36 mouse cellular contexts compared by ENCODE assay signal in genomic region chr11:88997343-88997742, GRCm38 (mm10). TPM values are rescaled to one million over a fixed set of nuclear protein-coding genes. Genes with fewer than 3 reads are reported as not detected.
DNase-seq lines count a peak whose midpoint lies in the region; ATAC-seq and TF ChIP-seq lines count a peak whose summit lies in the region.
"Not testable (repeated sequence)": the region's sequence is repeated elsewhere in the genome, so short reads cannot be mapped to it uniquely, and the experiment has no call there.
"Had no signal": no experiment of that assay in that cellular context is flagged by ENCODE, and none has a peak within 500 bp of the region (broad histone marks: within the 10 kb centered on the region; RNA-seq: fewer than 3 reads in every experiment).

No protein-coding gene starts in this region.

- DNase-seq in B cell, adult 2 months = peak; percentile 47 to 51
- DNase-seq in induced T-regulatory cell, adult 2 months (ENCODE audit: low read depth) = peak; percentile 26
- not testable (repeated sequence) for DNase-seq in layer of hippocampus, adult 2 months (ENCODE audit: low spot score in 2 of 2); lung, postnatal 0 days (ENCODE audit: low spot score)

- peaks cover 36% of the 10 kb centered on the region for H3K4me1 ChIP-seq in bone marrow macrophage, adult 2 months (ENCODE audit: control insufficient read depth, insufficient read depth, low read length)
- H3K4me1 ChIP-seq in heart, embryonic 14.5 days (ENCODE audit: control insufficient read depth in 2 of 2, insufficient read depth in 2 of 2, low read length in 2 of 2) = peaks cover 10 to 13% of the 10 kb centered on the region in 2 experiments
- H3K4me1 ChIP-seq in lung, postnatal 0 days (ENCODE audit: insufficient read depth, low read depth, low read length); stomach, embryonic 15.5 days: not testable (repeated sequence)

- not testable (repeated sequence) for ATAC-seq in heart, embryonic 14.5 days (ENCODE audit: insufficient number of reproducible peaks, insufficient read depth, low FRiP score, low read depth); lung, postnatal 0 days; stomach, embryonic 15.5 days (ENCODE audit: insufficient read depth, low FRiP score, low read depth)

- not testable (repeated sequence) for H3K27ac ChIP-seq in bone marrow macrophage, adult 2 months (ENCODE audit: insufficient read depth, low read depth, low read length); layer of hippocampus, adult 2 months
- H3K27ac ChIP-seq in heart, embryonic 14.5 days (replicated peaks in 1 of 2; ENCODE audit: control insufficient read depth in 1 of 2, insufficient read depth in 1 of 2, low read depth in 2 of 2, low read length in 2 of 2) = peak overlapping the region; percentile 51 to 69; a peak in 3 of 4 replicates
- peak overlapping the region; percentile 71; the same call in 1 of the 2 replicates for H3K27ac ChIP-seq in lung, postnatal 0 days (ENCODE audit: low read length)
- H3K27ac ChIP-seq in stomach, embryonic 15.5 days = 0 out of 2 replicates have a peak overlapping the region, but pooled peaks have one; percentile 54

- not testable (repeated sequence) for TF ChIP-seq POLR2A in bone marrow macrophage, adult 2 months (IDR thresholded peaks at IDR 0.05; ENCODE audit: borderline replicate concordance, low read depth, low read length)

- not testable (repeated sequence) for H3K9me3 ChIP-seq in heart, embryonic 14.5 days (ENCODE audit: control insufficient read depth, low read length); lung, postnatal 0 days (ENCODE audit: low read length); stomach, embryonic 15.5 days

- TF ChIP-seq CTCF in bone marrow macrophage, adult 2 months (IDR thresholded peaks at IDR 0.05; ENCODE audit: low read depth, low read length) = 0 out of 2 replicates have a peak, but pooled peaks have one; percentile 23
- TF ChIP-seq CTCF in layer of hippocampus, adult 2 months (conservative IDR thresholded peaks at IDR 0.05) = peak; percentile 66
- peak; percentile 34; the same call in 1 of the 2 replicates for TF ChIP-seq CTCF in lung, postnatal 0 days (IDR thresholded peaks at IDR 0.05)

- H3K27me3 ChIP-seq in heart, embryonic 14.5 days (ENCODE audit: control insufficient read depth, insufficient read depth, low read length); lung, postnatal 0 days (replicated peaks; ENCODE audit: insufficient read depth, low read length); stomach, embryonic 15.5 days (replicated peaks): not testable (repeated sequence)

- not testable (repeated sequence) for H3K4me2 ChIP-seq in heart, embryonic 14.5 days (ENCODE audit: low read length); lung, postnatal 0 days (replicated peaks; ENCODE audit: low read depth, low read length); stomach, embryonic 15.5 days

- not testable (repeated sequence) for H3K9ac ChIP-seq in heart, embryonic 14.5 days (ENCODE audit: low read length); lung, postnatal 0 days (replicated peaks; ENCODE audit: low read depth); stomach, embryonic 15.5 days

- not testable (repeated sequence) for H3K4me3 ChIP-seq in bone marrow macrophage, adult 2 months (ENCODE audit: insufficient read depth, low read length); heart, embryonic 14.5 days (ENCODE audit: control insufficient read depth in 1 of 2, insufficient read depth in 1 of 2, low read depth in 1 of 2, low read length in 2 of 2); layer of hippocampus, adult 2 months; lung, postnatal 0 days (ENCODE audit: low read depth, low read length); stomach, embryonic 15.5 days (replicated peaks)

- H3K36me3 ChIP-seq in heart, embryonic 14.5 days (ENCODE audit: control insufficient read depth, insufficient read depth, low read length); lung, postnatal 0 days (ENCODE audit: insufficient read depth, low read length); stomach, embryonic 15.5 days: not testable (repeated sequence)

- not testable (repeated sequence) for TF ChIP-seq EP300 in lung, postnatal 0 days (IDR thresholded peaks at IDR 0.05)

- 81% methylated on average over 5 of the region's 5 CpGs for WGBS in heart, embryonic 14.5 days
- 82% methylated on average over 5 of the region's 5 CpGs for WGBS in lung, postnatal 0 days
- 84% methylated on average over 5 of the region's 5 CpGs for WGBS in stomach, embryonic 15.5 days

RNA-seq across cellular contexts. Expression of gene Trim25, which starts 1.8 kb away (rescaled TPM):
- polyA plus RNA-seq in bone marrow macrophage, adult 2 months (2012; ENCODE audit: insufficient read depth, insufficient read length, missing spikeins) = 85.2 and 95.7 TPM in 2 replicates
- 15.9 and 16.7 TPM in 2 replicates for polyA plus RNA-seq in heart, embryonic 14.5 days (2014; fragmentation: Nextera tagmentation; extraction: Ambion mirVana)
- total RNA-seq in layer of hippocampus, adult 2 months (2021) = 1 to 10 TPM; 4.8 to 4.9 TPM
- 23.5 and 24.3 TPM in 2 replicates for polyA plus RNA-seq in lung, postnatal 0 days (2015; fragmentation: Nextera tagmentation; extraction: Ambion mirVana)
- polyA plus RNA-seq in stomach, embryonic 15.5 days (2015; fragmentation: Nextera tagmentation; extraction: Ambion mirVana) = 28.4 and 29.6 TPM in 2 replicates

RNA-seq across cellular contexts. Expression of gene Coil, which starts 27.3 kb away (rescaled TPM):
- polyA plus RNA-seq in bone marrow macrophage, adult 2 months (2012; ENCODE audit: insufficient read depth, insufficient read length, missing spikeins) = 6.0 and 7.2 TPM in 2 replicates
- 6.5 and 6.6 TPM in 2 replicates for polyA plus RNA-seq in heart, embryonic 14.5 days (2014; fragmentation: Nextera tagmentation; extraction: Ambion mirVana)
- total RNA-seq in layer of hippocampus, adult 2 months (2021) = 10 to 100 TPM; 20.9 to 21.7 TPM
- 5.6 and 5.8 TPM in 2 replicates for polyA plus RNA-seq in lung, postnatal 0 days (2015; fragmentation: Nextera tagmentation; extraction: Ambion mirVana)
- polyA plus RNA-seq in stomach, embryonic 15.5 days (2015; fragmentation: Nextera tagmentation; extraction: Ambion mirVana) = 14.4 and 15.7 TPM in 2 replicates

RNA-seq across cellular contexts. Expression of gene Elobl, which starts 30.6 kb away (rescaled TPM):
- polyA plus RNA-seq in bone marrow macrophage, adult 2 months (2012; ENCODE audit: insufficient read depth, insufficient read length, missing spikeins) = not detected in 2 replicates
- not detected in 2 replicates for polyA plus RNA-seq in heart, embryonic 14.5 days (2014; fragmentation: Nextera tagmentation; extraction: Ambion mirVana)
- total RNA-seq in layer of hippocampus, adult 2 months (2021) = not detected
- not detected in 2 replicates for polyA plus RNA-seq in lung, postnatal 0 days (2015; fragmentation: Nextera tagmentation; extraction: Ambion mirVana)
- polyA plus RNA-seq in stomach, embryonic 15.5 days (2015; fragmentation: Nextera tagmentation; extraction: Ambion mirVana) = not detected in 2 replicates
- total RNA-seq: adrenal gland, adult 18-20 months; adrenal gland, postnatal 25 days; CH12.LX; gastrocnemius, adult 8-10 months; gastrocnemius, postnatal 4 days; heart, adult 8-10 months; heart, postnatal 10 days; hematopoietic stem cell, adult 5-6 weeks; layer of hippocampus, postnatal 10 days; left cerebral cortex, adult 18-20 months; left cerebral cortex, postnatal 25 days; liver, adult 2 months; megakaryocyte progenitor cell, adult 5-6 weeks; neutrophil, adult 5-6 weeks had no signal
- polyA plus RNA-seq: brain, embryonic 14.5 days; C2C12; cerebellum, adult 2 months; cortical plate, adult 2 months; embryonic facial prominence, embryonic 14.5 days; erythroblast, embryonic 14.5 days; forebrain, embryonic 11.5 days; forebrain, embryonic 16.5 days; hindbrain, embryonic 14.5 days; intestine, embryonic 14.5 days; limb, embryonic 12.5 days; liver, embryonic 16.5 days; midbrain, embryonic 10.5 days; midbrain, embryonic 15.5 days; neural tube, embryonic 11.5 days had no signal

RNA-seq across cellular contexts. Expression of gene Scpep1, which starts 42.1 kb away (rescaled TPM):
- polyA plus RNA-seq in bone marrow macrophage, adult 2 months (2012; ENCODE audit: insufficient read depth, insufficient read length, missing spikeins) = 259 and 279 TPM in 2 replicates
- polyA plus RNA-seq in heart, embryonic 14.5 days (2014; fragmentation: Nextera tagmentation; extraction: Ambion mirVana) = 48.0 and 49.9 TPM in 2 replicates
- 10 to 100 TPM; 13.2 to 13.9 TPM for total RNA-seq in layer of hippocampus, adult 2 months (2021)
- 63.0 and 68.8 TPM in 2 replicates for polyA plus RNA-seq in lung, postnatal 0 days (2015; fragmentation: Nextera tagmentation; extraction: Ambion mirVana)
- 74.5 and 85.0 TPM in 2 replicates for polyA plus RNA-seq in stomach, embryonic 15.5 days (2015; fragmentation: Nextera tagmentation; extraction: Ambion mirVana)
